Mouse (Mus musculus): Measurements from ENCODE around the gene Retreg3. TPM values are rescaled to one million over a fixed set of nuclear protein-coding genes. Genes with fewer than 3 reads are reported as not detected.
"Not testable (repeated sequence)": the region's sequence is repeated elsewhere in the genome, so short reads cannot be mapped to it uniquely, and the experiment has no call there.

Gene Retreg3
- total RNA-seq (2015; ENCODE audit: low replicate concordance) = 35.7 and 40.3 TPM in 2 replicates
- total RNA-seq (2017; ENCODE audit: low replicate concordance) = 88.4 and 93.1 TPM in 2 replicates

GRCm38 (mm10) chr11:101119761-101120544 is at the start of gene Retreg3, which contains the start of gene Tubg1:
Retreg3 (minus strand) TSS chr11:101119893.
Tubg1 (plus strand) TSS chr11:101119938.
- ATAC-seq (replicated peaks; ENCODE audit: low FRiP score, poor library complexity, severe bottlenecking) = peak; percentile 80

DNA sequence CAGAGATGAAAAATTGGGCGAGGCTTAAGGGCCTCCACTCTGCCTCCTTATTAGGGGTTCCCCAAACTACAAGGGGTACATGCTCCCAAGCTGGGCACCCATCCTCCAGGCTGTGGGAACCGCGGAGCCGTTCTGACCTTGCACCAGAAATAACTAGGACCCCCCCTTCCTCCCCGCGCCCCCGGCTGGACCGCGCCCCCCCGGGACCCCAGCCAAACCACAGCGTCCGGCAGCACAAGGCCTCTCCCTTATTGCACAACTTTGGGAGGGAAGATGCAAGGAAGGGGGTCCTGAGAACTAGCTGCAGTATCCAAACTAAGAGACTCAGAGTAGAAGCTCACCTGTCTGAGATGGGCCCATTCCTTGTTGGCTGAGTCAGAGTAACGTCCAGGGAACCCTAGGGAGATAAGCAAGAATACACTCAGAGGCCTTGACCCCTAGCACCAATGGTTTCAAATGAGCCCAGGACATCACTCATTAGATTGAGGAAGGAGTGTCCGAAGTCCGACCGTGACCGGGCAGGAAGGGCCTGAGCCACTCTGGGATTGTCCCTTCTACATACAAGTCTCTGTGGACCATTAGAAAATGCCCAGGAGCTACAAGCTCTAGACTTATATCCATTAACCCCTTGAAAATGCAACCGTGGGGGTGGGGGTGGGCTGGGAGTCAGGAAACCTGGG is 48.7 kb upstream of the Retreg3 start:
- ATAC-seq (replicated peaks; ENCODE audit: low FRiP score, poor library complexity, severe bottlenecking) = no peak

- ATAC-seq (replicated peaks; ENCODE audit: low FRiP score, poor library complexity, severe bottlenecking) = no peak
Observed at GRCm38 (mm10) chr11:101167963-101168300, 48.2 kb upstream of the Retreg3 start.

- no peak for ATAC-seq (replicated peaks; ENCODE audit: low FRiP score, poor library complexity, severe bottlenecking)
Observed at GRCm38 (mm10) chr11:101167211-101167962, 47.7 kb upstream of the Retreg3 start.

DNA sequence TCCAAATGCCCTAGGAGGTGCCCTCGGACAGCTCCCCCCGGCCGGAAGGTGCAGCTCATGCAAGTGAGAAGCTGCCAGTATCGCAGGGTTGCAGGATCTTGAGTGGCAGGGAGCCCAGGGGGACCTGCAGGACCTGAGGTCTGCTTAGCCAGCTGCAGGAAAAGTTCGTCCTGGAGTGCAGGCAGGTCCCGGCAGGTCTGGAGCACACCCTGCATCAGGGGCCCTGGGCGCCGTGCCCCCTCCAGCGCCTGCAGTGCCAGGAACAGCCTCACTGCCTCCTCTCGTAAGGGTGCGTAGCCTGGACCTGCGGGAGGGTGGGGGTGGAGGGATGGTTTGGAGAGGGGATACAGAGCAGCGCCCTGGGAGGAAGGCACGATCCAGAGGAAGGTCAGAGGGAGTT is 46.7 kb upstream of the Retreg3 start:
- no peak for ATAC-seq (replicated peaks; ENCODE audit: low FRiP score, poor library complexity, severe bottlenecking)

GRCm38 (mm10) chr11:101164677-101165580 is 45.2 kb upstream of the Retreg3 start:
- no peak for ATAC-seq (replicated peaks; ENCODE audit: low FRiP score, poor library complexity, severe bottlenecking)

- no peak for ATAC-seq (replicated peaks; ENCODE audit: low FRiP score, poor library complexity, severe bottlenecking)
Observed at GRCm38 (mm10) chr11:101164351-101164665, 44.6 kb upstream of the Retreg3 start.

DNA sequence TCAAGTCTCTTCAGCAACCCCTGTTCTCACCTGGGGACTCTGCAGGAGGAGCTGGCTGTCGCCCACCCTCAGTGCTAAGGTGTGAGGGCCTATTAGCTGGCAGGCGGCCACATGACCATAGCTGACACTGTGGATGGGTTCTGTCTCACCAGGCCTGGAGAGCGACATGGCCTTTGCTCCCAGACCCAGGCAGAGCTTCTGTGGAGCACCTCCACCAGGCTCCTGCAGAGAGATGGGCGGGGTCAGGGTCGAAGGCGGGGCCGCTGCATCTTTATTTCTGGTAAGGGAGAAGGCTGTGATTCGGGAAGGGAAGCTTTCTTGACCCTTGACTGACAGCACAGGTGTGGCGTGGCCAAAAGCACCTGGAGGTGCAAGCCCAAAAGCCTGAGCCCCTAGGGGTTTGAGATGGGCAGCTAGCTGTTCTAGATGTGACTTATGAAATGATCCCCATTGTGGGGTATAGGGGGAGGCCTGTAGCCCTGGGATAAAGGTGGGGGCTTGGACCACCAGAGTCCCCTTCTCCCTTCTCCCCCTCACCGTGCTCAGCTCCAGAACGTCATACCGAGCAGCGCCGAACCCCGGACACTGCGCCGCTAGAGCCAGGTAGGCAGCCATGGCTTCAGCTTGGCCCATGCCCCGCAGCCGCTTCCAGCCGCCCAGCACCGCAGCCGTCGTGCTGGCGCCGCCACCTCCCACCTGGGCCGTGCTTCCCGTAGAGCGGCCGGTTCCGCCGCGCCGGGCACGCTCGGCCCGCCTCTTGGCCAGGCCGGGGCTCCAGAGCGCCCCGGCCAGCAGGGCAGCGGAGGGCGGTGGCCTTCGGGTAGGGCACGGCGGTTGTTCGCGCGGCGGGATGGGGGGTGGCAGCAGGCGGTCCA is 44.0 kb upstream of the Retreg3 start:
- ATAC-seq (replicated peaks; ENCODE audit: low FRiP score, poor library complexity, severe bottlenecking) = no peak

DNA sequence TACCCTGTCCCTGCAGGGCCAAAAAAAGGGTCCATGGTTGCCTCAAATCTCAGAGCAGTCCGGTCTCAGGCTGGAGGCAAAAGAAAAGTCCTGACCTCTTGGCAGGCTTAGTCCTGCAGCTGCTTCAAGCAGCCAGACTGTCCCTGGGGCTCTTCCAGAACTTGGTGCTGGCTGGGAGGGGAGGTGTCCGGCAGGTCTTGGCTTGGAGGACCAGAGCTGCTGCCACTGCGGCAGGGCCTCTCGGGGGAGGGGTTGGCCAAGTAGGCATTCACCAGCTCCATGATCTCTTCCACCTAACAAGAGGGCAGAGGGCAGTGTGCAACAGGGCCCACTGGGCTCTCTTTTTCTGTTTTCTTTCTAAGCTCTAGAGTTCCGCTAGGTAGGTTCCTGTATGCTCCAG is 43.1 kb upstream of the Retreg3 start:
- ATAC-seq (replicated peaks; ENCODE audit: low FRiP score, poor library complexity, severe bottlenecking) = no peak

DNA sequence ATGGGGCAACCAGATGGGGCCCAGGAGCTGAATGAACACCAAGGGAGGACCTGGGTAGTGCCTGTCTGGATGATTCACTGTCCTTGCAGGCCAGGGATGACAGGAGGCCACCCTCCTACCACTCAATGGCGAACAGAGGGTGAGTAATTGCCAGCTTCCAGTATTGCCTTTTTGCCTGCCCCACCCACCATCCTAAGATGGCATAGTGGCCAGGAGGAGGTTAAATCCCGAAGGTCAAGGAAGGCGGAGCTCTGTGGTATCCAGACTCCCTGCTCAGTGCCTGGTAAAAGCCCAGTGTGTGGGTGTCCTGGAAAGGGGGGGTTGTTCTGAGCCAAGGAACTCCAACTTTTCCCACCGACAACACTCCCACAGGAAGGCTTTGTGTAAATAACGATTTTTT is 42.6 kb upstream of the Retreg3 start:
- ATAC-seq (replicated peaks; ENCODE audit: low FRiP score, poor library complexity, severe bottlenecking) = no peak

- ATAC-seq (replicated peaks; ENCODE audit: low FRiP score, poor library complexity, severe bottlenecking) = no peak
Observed at GRCm38 (mm10) chr11:101161551-101161950, 41.9 kb upstream of the Retreg3 start.

- ATAC-seq (replicated peaks; ENCODE audit: low FRiP score, poor library complexity, severe bottlenecking) = not testable (repeated sequence)
Observed at GRCm38 (mm10) chr11:101160981-101161505, 41.4 kb upstream of the Retreg3 start.

GRCm38 (mm10) chr11:101160151-101160550 is 40.5 kb upstream of the Retreg3 start:
- ATAC-seq (replicated peaks; ENCODE audit: low FRiP score, poor library complexity, severe bottlenecking) = not testable (repeated sequence)

GRCm38 (mm10) chr11:101155728-101156371 is 36.2 kb upstream of the Retreg3 start, which contains the start of gene Tubg2:
Tubg2 (plus strand) TSS chr11:101155907.
- ATAC-seq (replicated peaks; ENCODE audit: low FRiP score, poor library complexity, severe bottlenecking) = no peak

DNA sequence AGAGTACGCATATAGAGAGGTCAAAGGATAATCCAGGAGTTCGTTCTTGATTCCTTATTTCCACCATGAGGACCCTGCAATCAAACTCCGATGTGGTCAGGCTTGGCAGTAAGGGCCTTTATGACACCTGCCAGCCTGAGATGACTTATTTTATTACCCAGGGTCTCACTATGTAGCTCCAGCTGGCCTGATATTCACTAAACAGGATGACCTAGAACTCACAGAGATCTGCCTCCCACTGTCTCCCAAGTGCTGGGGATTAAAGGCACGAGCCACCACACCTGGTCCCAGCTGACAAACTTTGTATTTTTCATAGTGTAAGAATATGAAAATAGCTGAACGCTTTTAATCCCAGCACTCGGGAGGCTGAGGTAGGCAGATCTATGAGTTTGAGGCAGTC is 35.5 kb upstream of the Retreg3 start:
- ATAC-seq (replicated peaks; ENCODE audit: low FRiP score, poor library complexity, severe bottlenecking) = no peak

GRCm38 (mm10) chr11:101154648-101155047 is 35.0 kb upstream of the Retreg3 start:
- ATAC-seq (replicated peaks; ENCODE audit: low FRiP score, poor library complexity, severe bottlenecking) = no peak

DNA sequence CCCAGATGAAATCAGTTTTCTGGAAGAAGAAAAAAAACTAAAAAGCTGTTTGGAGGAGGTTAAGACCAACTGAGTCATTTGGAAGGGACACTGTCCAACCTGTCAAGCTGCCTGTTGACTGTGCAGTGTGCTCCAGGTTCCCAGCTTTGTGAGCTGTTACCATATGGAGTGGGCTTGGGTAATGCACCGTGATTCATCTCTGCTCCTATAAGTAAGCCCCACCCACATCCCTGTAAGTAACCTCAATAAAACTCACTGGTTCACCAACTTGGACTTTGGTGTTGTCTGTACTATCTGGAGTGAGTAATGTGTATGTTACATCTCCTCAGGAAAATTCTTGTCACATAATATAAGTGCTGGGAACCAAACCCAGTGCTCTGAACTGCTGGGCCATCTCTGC is 33.1 kb upstream of the Retreg3 start:
- no peak for ATAC-seq (replicated peaks; ENCODE audit: low FRiP score, poor library complexity, severe bottlenecking)

- ATAC-seq (replicated peaks; ENCODE audit: low FRiP score, poor library complexity, severe bottlenecking) = no peak
Observed at GRCm38 (mm10) chr11:101151063-101151462, 31.4 kb upstream of the Retreg3 start.

All from erythroblast, adult 5-6 weeks (primary cell).